Mouse (Mus musculus) embryonic facial prominence, embryonic 11.5 days (tissue): ENCODE results near the gene Mxra7. TPM values are rescaled to one million over a fixed set of nuclear protein-coding genes. Genes with fewer than 3 reads are reported as not detected.

ENCODE experiments used
- ATAC-seq: fragments of 200-750 bp; cut with Nextera tagmentation; replicated peaks from 2 replicates; pipeline ENCODE4 v1.8.0; 2017; ENCODE audit warnings: low read depth; ENCODE audit not compliant: insufficient number of reproducible peaks, low FRiP score, low TSS enrichment
- DNase-seq: peaks from one replicate; pipeline ENCODE4 v3.0.0-alpha.2; 2015; ENCODE audit warnings: low spot score
- H3K27ac ChIP-seq: fragments of 300-500 bp; sonication (generic); replicated peaks from 2 replicates; pipeline ENCODE4 v1.5.1; 2014; ENCODE audit warnings: mild to moderate bottlenecking, low read depth, low read length, control low read depth
- H3K27me3 ChIP-seq: fragments of 300-500 bp; sonication (generic); 2 replicates; pipeline ENCODE4 v1.6.1; 2014; ENCODE audit warnings: mild to moderate bottlenecking, low read length, moderate library complexity, mixed read lengths; ENCODE audit not compliant: control insufficient read depth, insufficient read depth
- H3K36me3 ChIP-seq: fragments of 300-500 bp; sonication (generic); replicated peaks from 2 replicates; pipeline ENCODE4 v1.6.1; 2014; ENCODE audit warnings: low read depth, mild to moderate bottlenecking, low read length, moderate library complexity, mixed read lengths; ENCODE audit not compliant: control insufficient read depth, insufficient read depth
- H3K4me1 ChIP-seq: fragments of 300-500 bp; sonication (generic); 2 replicates; pipeline ENCODE4 v1.6.1; 2014; ENCODE audit warnings: low read length, mixed read lengths; ENCODE audit not compliant: control insufficient read depth, insufficient read depth
- H3K4me2 ChIP-seq: fragments of 300-500 bp; sonication (generic); 2 replicates; pipeline ENCODE4 v1.6.1; 2014; ENCODE audit warnings: low read depth, mild to moderate bottlenecking, control low read depth, low read length, moderate library complexity
- H3K4me3 ChIP-seq: fragments of 300-500 bp; sonication (generic); 2 replicates; pipeline ENCODE4 v1.5.1; 2014; ENCODE audit warnings: low read depth, low read length, control low read depth
- H3K9ac ChIP-seq: fragments of 300-500 bp; sonication (generic); replicated peaks from 2 replicates; pipeline ENCODE4 v1.6.1; 2014; ENCODE audit warnings: mild to moderate bottlenecking, control low read depth, low read length
- H3K9me3 ChIP-seq: fragments of 300-500 bp; sonication (generic); replicated peaks from 2 replicates; pipeline ENCODE4 v1.6.1; 2016; ENCODE audit warnings: mild to moderate bottlenecking, low read length, inconsistent platforms, mixed read lengths; ENCODE audit not compliant: control insufficient read depth
- WGBS: fragments of 180-500 bp; shearing (Covaris S2); extraction: QIAGEN DNeasy Blood & Tissue Kit; methylation state at CpG from one replicate; pipeline ENCODE4 v1.1.7; 2014; 5-methylcytosine and 5-hydroxymethylcytosine counted together
- polyA plus RNA-seq: library from polyadenylated mRNA; unstranded; fragments of >200 nt; fragmentation: Nextera tagmentation; extraction: Ambion mirVana; gene quantifications from 2 replicates; pipeline ENCODE4 v1.2.1, GENCODE M21; 2014

Mxra7 gene
- polyA plus RNA-seq, 1 experiment from 2014 or later, result 18.1 TPM

- no peaks in the 10 kb centered on the region for H3K4me1 ChIP-seq
- H3K4me3 ChIP-seq, result no peak overlapping the region
- no peak for DNase-seq
- no peaks in the 10 kb centered on the region for H3K9me3 ChIP-seq
- 65% methylated on average over 7 of the region's 7 CpGs for WGBS
- H3K27me3 ChIP-seq, result no peaks in the 10 kb centered on the region
- no peak overlapping the region for H3K27ac ChIP-seq
- no peak for ATAC-seq
- no peak overlapping the region for H3K4me2 ChIP-seq
- no peak overlapping the region for H3K9ac ChIP-seq
- no peaks in the 10 kb centered on the region for H3K36me3 ChIP-seq
These were observed 20.7 kb downstream of the Mxra7 start for GRCm38 (mm10) chr11:116807116-116807515.

GRCm38 (mm10) chr11:116806136-116807071 is 21.4 kb downstream of the Mxra7 start:
- Histone ChIP-seq H3K9me3 (no peaks in the 10 kb centered on the region), H3K4me2 (no peak overlapping the region), H3K4me1 (no peaks in the 10 kb centered on the region), H3K27me3 (no peaks in the 10 kb centered on the region), H3K4me3 (no peak overlapping the region), H3K27ac (no peak overlapping the region), H3K9ac (no peak overlapping the region), H3K36me3 (no peaks in the 10 kb centered on the region)
- DNase-seq (no peak), ATAC-seq (no peak)
- 81% methylated on average over 15 of the region's 15 CpGs for WGBS

- no peak overlapping the region for H3K27ac ChIP-seq
- H3K4me3 ChIP-seq, result no peak overlapping the region
- no peaks in the 10 kb centered on the region for H3K36me3 ChIP-seq
- no peak for ATAC-seq
- no peak overlapping the region for H3K4me2 ChIP-seq
- 87% methylated on average over 5 of the region's 5 CpGs for WGBS
- no peaks in the 10 kb centered on the region for H3K9me3 ChIP-seq
- no peaks in the 10 kb centered on the region for H3K27me3 ChIP-seq
- H3K9ac ChIP-seq, result no peak overlapping the region
- DNase-seq, result no peak
- no peaks in the 10 kb centered on the region for H3K4me1 ChIP-seq
These were observed 25.1 kb downstream of the Mxra7 start for GRCm38 (mm10) chr11:116802709-116803108.

- Histone ChIP-seq H3K4me3 (no peak overlapping the region), H3K36me3 (no peaks in the 10 kb centered on the region)
These were observed 26.7 kb downstream of the Mxra7 start for GRCm38 (mm10) chr11:116801106-116801505.

GRCm38 (mm10) chr11:116799364-116799763 is 28.5 kb downstream of the Mxra7 start:
- Histone ChIP-seq H3K4me2 (no peak overlapping the region), H3K36me3 (no peaks in the 10 kb centered on the region), H3K27me3 (no peaks in the 10 kb centered on the region), H3K4me3 (no peak overlapping the region), H3K9ac (no peak overlapping the region), H3K27ac (no peak overlapping the region), H3K4me1 (no peaks in the 10 kb centered on the region), H3K9me3 (no peaks in the 10 kb centered on the region)
- no peak for ATAC-seq
- WGBS, result 87% methylated on average over 5 of the region's 5 CpGs
- no peak for DNase-seq

More at GRCm38 (mm10) chr11:116801106-116801505, 26.7 kb downstream of the Mxra7 start:
- no peaks in the 10 kb centered on the region for H3K9me3 ChIP-seq
- DNase-seq (no peak), ATAC-seq (no peak)
- H3K27ac ChIP-seq, result no peak overlapping the region
- H3K4me2 ChIP-seq, result no peak overlapping the region
- H3K4me1 ChIP-seq, result no peaks in the 10 kb centered on the region
- H3K27me3 ChIP-seq, result no peaks in the 10 kb centered on the region
- 67% methylated on average over 5 of the region's 5 CpGs for WGBS
- H3K9ac ChIP-seq, result no peak overlapping the region

GRCm38 (mm10) chr11:116784221-116784620 is 43.6 kb downstream of the Mxra7 start:
- no peak overlapping the region for H3K9ac ChIP-seq
- no peak overlapping the region for H3K27ac ChIP-seq
- H3K36me3 ChIP-seq, result no peaks in the 10 kb centered on the region
- no peaks in the 10 kb centered on the region for H3K4me1 ChIP-seq
- H3K4me2 ChIP-seq, result no peak overlapping the region
- no peaks in the 10 kb centered on the region for H3K9me3 ChIP-seq
- H3K27me3 ChIP-seq, result no peaks in the 10 kb centered on the region
- H3K4me3 ChIP-seq, result no peak overlapping the region
- DNase-seq (no peak), ATAC-seq (no peak)
- WGBS, result 83% methylated on average over 10 of the region's 10 CpGs

- Histone ChIP-seq H3K9me3 (no peaks in the 10 kb centered on the region), H3K9ac (no peak overlapping the region), H3K4me2 (no peak overlapping the region), H3K27ac (no peak overlapping the region), H3K27me3 (no peaks in the 10 kb centered on the region), H3K36me3 (no peaks in the 10 kb centered on the region), H3K4me3 (no peak overlapping the region), H3K4me1 (no peaks in the 10 kb centered on the region)
- 70% methylated on average over 9 of the region's 9 CpGs for WGBS
- DNase-seq (peak; percentile 12), ATAC-seq (no peak)
These were observed 45.1 kb downstream of the Mxra7 start for GRCm38 (mm10) chr11:116782737-116783145.

- Histone ChIP-seq H3K4me1 (no peaks in the 10 kb centered on the region), H3K36me3 (no peaks in the 10 kb centered on the region), H3K9ac (no peak within 1 kb of the TSS), H3K27ac (no peak within 1 kb of the TSS), H3K4me3 (no peak within 1 kb of the TSS), H3K27me3 (no peaks in the 10 kb centered on the region), H3K9me3 (no peaks in the 10 kb centered on the region), H3K4me2 (no peak within 1 kb of the TSS)
- ATAC-seq (no peak), DNase-seq (no peak)
- WGBS, result 84% methylated on average over 7 of the region's 7 CpGs
These were observed 52.4 kb downstream of the Mxra7 start, which contains the start of gene St6galnac1 for GRCm38 (mm10) chr11:116775407-116775806. TSS of gene St6galnac1 (minus strand) at chr11:116775507.
